Mouse (Mus musculus) kidney, postnatal 4 days (tissue): Measurements from ENCODE around the gene Adat3.

Experiments
- DNase-seq, 2 experiments: peaks; one replicate each; pipeline ENCODE4 v3.0.0; 2021; ENCODE audit warnings: mixed read lengths in 2 of 2

The Adat3 gene

DNA sequence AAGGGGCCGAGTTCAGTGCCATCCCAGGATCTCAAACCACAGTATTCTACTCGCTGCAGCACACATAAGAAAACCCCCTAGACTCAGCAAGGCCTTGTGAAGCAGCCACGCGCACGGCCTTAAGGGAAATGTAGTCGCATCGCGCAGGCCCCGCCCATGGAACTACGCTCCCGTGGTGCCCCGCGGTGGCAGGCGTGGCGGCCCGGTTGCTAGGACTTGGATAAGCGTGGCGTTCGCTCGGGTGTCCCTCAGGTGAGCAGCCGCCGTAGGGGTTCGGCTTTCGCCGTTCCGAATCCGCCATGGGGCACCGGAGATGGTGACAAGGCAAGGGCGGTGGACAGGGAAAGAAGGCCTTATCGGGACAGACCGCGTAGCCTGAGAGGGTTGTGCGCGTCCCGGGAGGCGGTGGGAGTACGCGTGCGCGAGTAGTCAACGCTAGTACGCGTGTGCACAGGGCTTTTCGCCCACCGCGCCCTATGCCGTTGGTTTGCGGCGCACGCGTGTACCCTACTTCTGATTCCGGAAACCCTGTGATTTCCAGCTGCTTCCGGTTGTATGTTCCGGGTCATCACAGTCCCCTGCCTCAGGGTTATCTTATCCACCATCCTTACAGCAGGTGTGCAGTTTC is at the start of gene Adat3, which contains the start of gene Scamp4:
Adat3 (plus strand) TSS at position 183 of the 628 bp plus-strand sequence.
Scamp4 (plus strand) TSS at position 175 of the 628 bp plus-strand sequence.
- DNase-seq: peak; percentile 96 to 98

DNA sequence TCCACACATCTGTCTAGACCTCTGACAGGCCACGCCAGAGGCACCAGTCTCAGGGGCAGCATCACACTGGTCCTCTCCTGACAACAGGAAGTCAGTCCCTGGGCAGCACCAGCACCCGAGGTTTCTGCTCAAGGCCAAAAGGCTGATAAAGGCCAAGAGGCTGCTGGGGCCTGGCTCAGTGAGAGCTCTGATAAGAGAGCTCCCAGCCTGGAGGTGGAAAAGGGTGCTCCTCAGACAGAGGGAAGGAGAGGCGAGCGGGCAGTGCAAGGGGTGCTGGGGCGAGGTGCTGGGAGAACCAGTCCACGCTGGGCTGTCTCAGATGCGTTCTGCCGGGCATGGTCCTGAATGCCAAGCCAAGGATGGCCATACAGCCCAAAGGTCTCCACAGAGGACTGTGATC is 49.1 kb upstream of the Adat3 start:
- no peak for DNase-seq

- no peak for DNase-seq
Observed at GRCm38 (mm10) chr10:80553997-80554396, 48.7 kb upstream of the Adat3 start.

GRCm38 (mm10) chr10:80557346-80557965 is 45.2 kb upstream of the Adat3 start:
- peak; percentile 89 to 90 for DNase-seq

DNA sequence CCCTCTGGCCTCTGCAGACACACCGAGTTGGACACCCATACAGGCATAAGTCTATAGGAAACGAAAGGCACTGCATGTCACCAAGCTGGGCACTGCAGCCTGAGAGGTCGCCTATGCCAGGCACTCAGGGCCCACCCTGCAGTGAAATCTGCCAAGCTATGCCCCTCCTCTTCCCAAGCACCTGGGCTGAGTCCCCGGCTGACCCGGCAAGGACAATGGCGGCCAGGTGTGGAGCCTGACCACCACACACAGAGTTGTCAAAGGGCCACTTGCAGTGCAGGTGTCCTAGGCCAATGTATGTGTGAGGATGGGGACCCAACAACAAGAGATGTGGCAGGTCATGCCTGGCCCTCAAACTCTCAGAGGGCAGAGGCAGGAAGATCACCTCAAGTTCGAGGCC is 43.2 kb upstream of the Adat3 start:
- no peak for DNase-seq

GRCm38 (mm10) chr10:80560621-80561020 is 42.1 kb upstream of the Adat3 start:
- DNase-seq: peak in 1 of 2 experiments; percentile 25

GRCm38 (mm10) chr10:80561116-80561944 is 41.4 kb upstream of the Adat3 start, which contains the start of gene Rexo1:
Rexo1 (minus strand) TSS chr10:80561560.
- DNase-seq: peak; percentile 97

DNA sequence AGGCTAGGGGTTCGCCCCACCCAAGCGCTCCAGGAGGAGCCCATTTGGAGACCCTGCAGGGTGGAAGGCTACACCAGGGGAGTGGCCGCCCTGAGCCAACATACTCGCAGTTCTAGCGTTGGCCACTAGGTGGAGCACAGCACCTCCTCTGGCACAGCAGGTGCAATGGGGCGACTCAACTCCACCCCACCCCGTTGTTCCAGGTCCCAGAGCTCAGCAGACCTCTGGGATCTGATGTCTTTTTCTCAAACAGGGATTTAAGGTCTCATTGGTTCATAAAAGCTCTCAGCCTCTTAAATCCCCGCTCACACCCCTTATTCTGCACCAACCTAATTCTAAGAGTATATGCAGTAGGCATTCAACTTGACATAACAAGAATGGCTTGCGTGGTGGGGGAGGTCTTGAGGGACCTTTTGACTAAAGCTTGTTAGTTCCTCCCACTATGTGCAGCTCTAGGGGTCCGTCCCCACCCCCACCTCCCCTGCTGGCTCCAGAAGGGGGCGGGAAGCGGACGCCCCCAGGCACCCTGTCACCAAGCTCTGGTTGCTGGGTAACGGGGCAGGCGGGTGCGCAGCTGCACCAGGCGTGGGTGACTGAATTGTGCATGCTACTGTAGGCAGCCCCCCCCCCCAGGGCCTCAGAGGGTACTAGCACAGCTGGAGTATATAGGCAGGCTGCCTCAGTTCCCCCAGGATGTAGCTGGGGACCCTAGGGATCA is 36.1 kb upstream of the Adat3 start:
- peak; percentile 93 to 94 for DNase-seq

DNA sequence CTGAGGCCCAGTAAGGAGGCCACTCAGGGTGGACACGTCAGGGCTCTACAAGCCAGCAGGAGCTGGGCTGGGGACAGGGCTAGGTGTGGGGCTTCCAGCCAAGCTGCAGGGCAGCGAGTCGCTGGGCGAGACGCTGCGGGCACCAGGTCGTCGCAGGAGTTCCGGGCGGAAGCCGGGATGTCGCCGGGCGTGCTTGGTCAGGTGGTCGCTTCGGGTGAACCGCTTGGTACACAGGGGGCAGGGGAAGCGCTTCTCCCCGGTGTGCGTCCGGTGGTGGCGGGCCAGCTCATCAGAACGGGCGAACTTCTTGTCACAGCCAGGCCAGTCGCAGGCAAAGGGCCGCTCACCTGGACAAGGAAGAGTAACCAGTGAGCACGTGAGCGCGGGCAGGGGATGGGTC is 33.8 kb upstream of the Adat3 start:
- DNase-seq: no peak

DNA sequence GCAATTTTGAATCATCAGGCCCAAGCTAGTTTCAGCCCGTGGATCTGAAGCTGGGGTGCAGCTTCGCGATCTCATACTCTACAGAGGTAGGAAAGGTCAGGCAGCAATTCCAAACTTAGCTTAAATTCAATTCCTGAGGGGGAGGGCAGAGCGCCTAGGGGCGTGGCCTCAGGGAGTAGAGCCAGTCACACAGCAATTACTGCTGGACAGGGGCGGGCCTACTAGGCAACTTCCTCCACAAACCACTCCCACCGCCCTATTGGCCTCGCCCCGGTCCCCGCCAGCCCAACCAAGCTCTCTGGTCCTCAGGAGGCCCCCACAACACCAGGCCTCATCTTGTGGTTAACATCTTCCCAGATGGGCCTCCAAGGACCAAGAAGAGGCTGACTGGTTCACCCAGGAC is 33.0 kb upstream of the Adat3 start:
- peak; percentile 74 to 83 for DNase-seq

DNA sequence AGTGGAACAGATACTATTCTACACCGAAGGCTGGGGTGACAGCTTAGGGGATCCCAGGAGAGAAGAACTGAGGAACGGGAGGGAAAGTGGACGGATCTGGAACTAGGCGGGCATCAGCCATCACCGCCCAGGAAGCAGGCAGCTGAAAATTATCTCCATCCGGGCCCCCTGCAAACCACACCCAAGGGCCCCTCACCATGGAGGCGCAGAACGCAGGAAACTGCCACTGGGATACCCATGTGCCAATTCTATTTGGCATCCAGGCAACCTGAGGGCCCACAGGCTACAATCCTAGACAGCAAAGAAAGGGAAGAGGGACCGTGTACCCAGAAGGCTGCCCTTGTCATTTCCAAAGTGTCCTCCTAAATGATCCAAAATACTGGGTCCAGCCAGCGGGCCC is 32.3 kb upstream of the Adat3 start:
- no peak for DNase-seq

GRCm38 (mm10) chr10:80570871-80571836 is 31.5 kb upstream of the Adat3 start:
- DNase-seq: peak in 1 of 2 experiments; percentile 62

- no peak for DNase-seq
Observed at GRCm38 (mm10) chr10:80572477-80572876, 30.2 kb upstream of the Adat3 start.

GRCm38 (mm10) chr10:80573944-80574343 is 28.7 kb upstream of the Adat3 start:
- no peak for DNase-seq

DNA sequence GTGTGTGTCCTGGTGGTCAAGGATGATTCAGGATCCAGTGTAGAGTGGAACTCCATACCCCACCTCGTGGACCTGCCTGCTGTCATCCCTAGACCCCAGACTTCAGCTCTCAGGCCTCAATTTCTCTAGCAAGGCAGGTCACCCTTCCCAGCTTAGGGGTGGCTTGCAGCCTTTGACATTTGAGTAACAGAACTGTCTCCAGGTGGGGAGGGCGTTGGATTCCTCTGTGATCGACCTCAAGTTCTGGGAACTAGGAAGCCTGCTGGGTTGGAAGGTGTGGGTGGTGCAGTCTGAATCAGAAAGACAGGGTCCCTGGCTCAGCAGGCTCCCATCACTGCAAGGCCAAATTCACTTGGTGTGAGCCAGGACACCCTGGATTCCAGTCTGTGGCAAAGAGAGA is 27.8 kb upstream of the Adat3 start:
- DNase-seq: no peak

DNA sequence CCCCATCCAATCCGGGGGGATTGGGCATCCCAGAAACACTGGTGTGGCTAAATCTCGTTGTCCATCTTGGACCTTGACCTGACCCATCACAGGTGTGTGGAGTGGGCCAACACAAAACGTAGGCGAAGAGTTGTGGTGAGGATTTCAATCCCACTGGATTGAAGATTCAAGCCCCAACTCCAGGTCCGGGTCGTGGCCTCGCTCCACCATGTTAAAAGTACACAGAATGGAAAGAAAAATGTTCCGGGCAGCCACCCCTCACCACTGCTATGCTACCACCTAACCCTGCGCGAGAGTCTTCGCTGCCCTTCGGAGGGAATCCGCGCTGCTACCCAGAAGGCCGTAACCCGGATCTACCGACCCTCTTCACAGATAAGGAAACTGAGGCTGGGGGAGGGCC is 26.8 kb upstream of the Adat3 start:
- no peak for DNase-seq

- peak; percentile 76 to 85 for DNase-seq
Observed at GRCm38 (mm10) chr10:80576351-80577194, 26.1 kb upstream of the Adat3 start.

- peak; percentile 99 for DNase-seq
Observed at GRCm38 (mm10) chr10:80577195-80578130, 25.2 kb upstream of the Adat3 start, which contains the start of gene Klf16. Klf16 (minus strand) TSS chr10:80577321.

- peak; percentile 90 to 94 for DNase-seq
Observed at GRCm38 (mm10) chr10:80578131-80578750, 24.4 kb upstream of the Adat3 start.
